Mouse (Mus musculus): ENCODE results near the gene Acp7.
"Not testable (repeated sequence)": the region's sequence is repeated elsewhere in the genome, so short reads cannot be mapped to it uniquely, and the experiment has no call there.

Gene Acp7

GRCm38 (mm10) chr7:28631073-28631472 lies at the start of gene Acp7:
TSS of gene Acp7 (minus strand) at chr7:28631332.
- in situ Hi-C loops (cut with MboI, MseI): no loop called here

- in situ Hi-C loops (cut with MboI, MseI): no loop called here
These were observed 46.5 kb upstream of the Acp7 start for GRCm38 (mm10) chr7:28677624-28678023.

GRCm38 (mm10) chr7:28676811-28677541 lies 45.8 kb upstream of the Acp7 start:
- in situ Hi-C loops (cut with MboI, MseI): no loop called here

- in situ Hi-C loops (cut with MboI, MseI): no loop called here
These were observed 44.6 kb upstream of the Acp7 start for GRCm38 (mm10) chr7:28675746-28676145.

- in situ Hi-C loops (cut with MboI, MseI): no loop called here
These were observed 43.9 kb upstream of the Acp7 start for GRCm38 (mm10) chr7:28674994-28675393.

- in situ Hi-C loops (cut with MboI, MseI): not testable (repeated sequence)
These were observed 41.7 kb upstream of the Acp7 start for GRCm38 (mm10) chr7:28672786-28673185.

- in situ Hi-C loops (cut with MboI, MseI): no loop called here
These were observed 41.1 kb upstream of the Acp7 start for GRCm38 (mm10) chr7:28672276-28672675.

- in situ Hi-C loops (cut with MboI, MseI): no loop called here
These were observed 40.0 kb upstream of the Acp7 start for GRCm38 (mm10) chr7:28671172-28671571.

- in situ Hi-C loops (cut with MboI, MseI): no loop called here
These were observed 34.8 kb upstream of the Acp7 start for GRCm38 (mm10) chr7:28665620-28666579.

- in situ Hi-C loops (cut with MboI, MseI): no loop called here
These were observed 25.3 kb upstream of the Acp7 start for GRCm38 (mm10) chr7:28656430-28656829.

- in situ Hi-C loops (cut with MboI, MseI): no loop called here
These were observed 20.0 kb upstream of the Acp7 start for GRCm38 (mm10) chr7:28651157-28651556.

- in situ Hi-C loops (cut with MboI, MseI): no loop called here
These were observed 15.9 kb upstream of the Acp7 start for GRCm38 (mm10) chr7:28647016-28647415.

GRCm38 (mm10) chr7:28645947-28646475 lies 14.9 kb upstream of the Acp7 start:
- in situ Hi-C loops (cut with MboI, MseI): no loop called here

GRCm38 (mm10) chr7:28645366-28645765 lies 14.2 kb upstream of the Acp7 start:
- in situ Hi-C loops (cut with MboI, MseI): no loop called here

- in situ Hi-C loops (cut with MboI, MseI): no loop called here
These were observed 10.4 kb upstream of the Acp7 start for GRCm38 (mm10) chr7:28641546-28641945.

GRCm38 (mm10) chr7:28637511-28637910 lies 6.4 kb upstream of the Acp7 start:
- in situ Hi-C loops (cut with MboI, MseI): no loop called here

GRCm38 (mm10) chr7:28634128-28634527 lies 3.0 kb upstream of the Acp7 start:
- in situ Hi-C loops (cut with MboI, MseI): no loop called here

- in situ Hi-C loops (cut with MboI, MseI): no loop called here
These were observed 6.3 kb downstream of the Acp7 start for GRCm38 (mm10) chr7:28624791-28625190.

GRCm38 (mm10) chr7:28619098-28619715 lies 11.9 kb downstream of the Acp7 start:
- in situ Hi-C loops (cut with MboI, MseI): no loop called here

GRCm38 (mm10) chr7:28605951-28606350 lies 25.2 kb downstream of the Acp7 start:
- in situ Hi-C loops (cut with MboI, MseI): loop anchor here (5.0 kb wide), 1 partner anchor 121 kb away; no protein-coding TSS in a partner anchor

- in situ Hi-C loops (cut with MboI, MseI): not testable (repeated sequence)
These were observed 27.3 kb downstream of the Acp7 start for GRCm38 (mm10) chr7:28603788-28604187.

GRCm38 (mm10) chr7:28603136-28603535 lies 28.0 kb downstream of the Acp7 start:
- in situ Hi-C loops (cut with MboI, MseI): no loop called here
